Mouse (Mus musculus) G1E (cell line): ENCODE results near the gene Cd3e. TPM values are rescaled to one million over a fixed set of nuclear protein-coding genes. Genes with fewer than 3 reads are reported as not detected.
"Not testable (repeated sequence)": the region's sequence is repeated elsewhere in the genome, so short reads cannot be mapped to it uniquely, and the experiment has no call there.

ENCODE experiments used
- ATAC-seq: 2 replicates; pipeline ENCODE4 v1.8.0; 2016; ENCODE audit warnings: mild to moderate bottlenecking; ENCODE audit not compliant: insufficient number of reproducible peaks, poor library complexity, low FRiP score, severe bottlenecking; ENCODE audit errors: extremely low read depth
- DNase-seq: peaks from one replicate; pipeline ENCODE4 v3.0.0; 2012; ENCODE audit warnings: low spot score
- H3K27me3 ChIP-seq: 2 replicates; pipeline ENCODE4 v1.6.1; 2012; ENCODE audit warnings: mild to moderate bottlenecking, low read length, inconsistent platforms; ENCODE audit not compliant: insufficient read depth
- H3K36me3 ChIP-seq: replicated peaks from 2 replicates; pipeline ENCODE3; 2012; ENCODE audit warnings: mild to moderate bottlenecking, inconsistent platforms
- H3K4me1 ChIP-seq: 2 replicates; pipeline ENCODE4 v1.6.1; 2012; ENCODE audit warnings: low read depth, low read length, inconsistent platforms, mixed read lengths; ENCODE audit not compliant: insufficient read depth
- H3K4me3 ChIP-seq: 2 replicates; pipeline ENCODE4 v1.5.1; 2012; ENCODE audit warnings: low read depth, mild to moderate bottlenecking, inconsistent platforms, low read length, moderate library complexity, mixed read lengths
- H3K9me3 ChIP-seq: replicated peaks from 2 replicates; pipeline ENCODE4 v1.6.1; 2012; ENCODE audit warnings: inconsistent platforms
- CTCF ChIP-seq: IDR thresholded peaks from 2 replicates; pipeline ENCODE4 v1.5.1; 2012; ENCODE audit warnings: low read depth, low read length, inconsistent platforms, mixed read lengths
- GATA1 ChIP-seq: IDR thresholded peaks from 2 replicates; pipeline ENCODE4 v1.6.1; 2012; ENCODE audit warnings: borderline replicate concordance, low read length, inconsistent platforms, mixed read lengths
- GATA2 ChIP-seq: IDR thresholded peaks from 2 replicates; pipeline ENCODE4 v1.6.1; 2012; ENCODE audit warnings: low read depth, low read length, inconsistent platforms, borderline replicate concordance
- POLR2AphosphoS5 ChIP-seq: IDR thresholded peaks from 2 replicates; pipeline ENCODE4 v1.6.1; 2012; ENCODE audit warnings: low read depth, low read length, inconsistent platforms; ENCODE audit not compliant: insufficient replicate concordance
- TAL1 ChIP-seq: conservative IDR thresholded peaks from 2 replicates; pipeline ENCODE4 v1.6.1; 2012; ENCODE audit warnings: low read depth, low read length, inconsistent platforms, mixed read lengths
- polyA plus RNA-seq: library from polyadenylated mRNA; stranded (reverse); fragments of >175 nt; gene quantifications from 2 replicates; pipeline ENCODE4 v1.2.3, GENCODE M21; 2012
- total RNA-seq, 2 experiments: library from RNA; stranded (forward) in 1 of 2; stranded (reverse) in 1 of 2; fragments of 200-1000 nt in 1 of 2; fragments of >200 nt in 1 of 2; fragmentation: Nextera tagmentation in 1 of 2; gene quantifications; 2 replicates each; pipeline ENCODE4 v1.2.3; 2014 to 2017

The Cd3e gene
- total and polyA plus RNA-seq, 3 experiments: 0.16 TPM; not detected in 2

DNA sequence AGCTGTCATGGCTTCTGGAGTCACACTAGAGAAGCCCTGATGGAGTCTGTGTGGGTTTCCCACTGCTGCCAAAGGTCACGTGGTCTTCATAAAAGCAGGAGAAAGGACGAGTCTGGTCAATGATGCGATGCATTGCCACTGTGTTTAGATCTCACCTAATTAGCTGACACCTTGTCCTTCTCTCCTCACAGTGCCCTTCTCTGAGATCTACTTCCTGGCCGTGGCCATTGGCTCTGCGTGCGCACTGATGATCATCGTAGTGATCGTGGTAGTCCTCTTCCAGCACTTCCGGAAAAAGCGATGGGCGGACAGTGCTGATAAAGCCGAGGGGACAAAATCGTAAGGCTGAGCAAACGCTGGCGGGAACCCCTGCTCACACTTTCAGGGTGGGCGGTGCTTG, 37.5 kb upstream of the Cd3e start:
- Histone ChIP-seq H3K36me3 (no peaks in the 10 kb centered on the region), H3K4me3 (no peak overlapping the region), H3K4me1 (peaks cover 6% of the 10 kb centered on the region), H3K9me3 (no peaks in the 10 kb centered on the region), H3K27me3 (peaks cover 25% of the 10 kb centered on the region)
- DNase-seq (no peak), ATAC-seq (no peak)
- no peak for TF ChIP-seq TAL1
- no peak for TF ChIP-seq GATA1
- no peak for TF ChIP-seq POLR2AphosphoS5
- TF ChIP-seq CTCF: no peak
- TF ChIP-seq GATA2: no peak

DNA sequence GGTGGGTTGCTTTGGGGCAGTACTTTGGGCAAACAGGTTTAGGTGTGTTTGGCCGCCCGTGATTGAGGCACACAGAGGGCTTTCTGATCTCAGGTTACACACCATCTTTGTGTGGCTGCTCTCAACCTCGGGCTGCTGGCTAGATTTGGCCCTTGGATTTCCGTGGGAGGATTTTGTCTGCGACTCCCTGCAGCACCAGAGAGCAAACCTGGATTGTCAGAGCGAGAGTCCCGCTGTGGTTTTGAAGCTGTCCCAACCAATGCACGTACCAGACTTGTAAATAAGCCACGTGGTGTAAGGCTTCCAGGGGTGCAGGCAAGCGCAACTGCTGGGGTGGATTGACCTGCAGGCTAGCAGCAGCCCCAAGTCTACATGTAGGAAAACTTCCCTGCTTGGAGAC, 33.5 kb upstream of the Cd3e start:
- Histone ChIP-seq H3K4me1 (peaks cover 16% of the 10 kb centered on the region), H3K9me3 (no peaks in the 10 kb centered on the region), H3K4me3 (no peak overlapping the region), H3K36me3 (no peaks in the 10 kb centered on the region), H3K27me3 (peaks cover 32% of the 10 kb centered on the region)
- no peak for TF ChIP-seq TAL1
- ATAC-seq (no peak), DNase-seq (no peak)

DNA sequence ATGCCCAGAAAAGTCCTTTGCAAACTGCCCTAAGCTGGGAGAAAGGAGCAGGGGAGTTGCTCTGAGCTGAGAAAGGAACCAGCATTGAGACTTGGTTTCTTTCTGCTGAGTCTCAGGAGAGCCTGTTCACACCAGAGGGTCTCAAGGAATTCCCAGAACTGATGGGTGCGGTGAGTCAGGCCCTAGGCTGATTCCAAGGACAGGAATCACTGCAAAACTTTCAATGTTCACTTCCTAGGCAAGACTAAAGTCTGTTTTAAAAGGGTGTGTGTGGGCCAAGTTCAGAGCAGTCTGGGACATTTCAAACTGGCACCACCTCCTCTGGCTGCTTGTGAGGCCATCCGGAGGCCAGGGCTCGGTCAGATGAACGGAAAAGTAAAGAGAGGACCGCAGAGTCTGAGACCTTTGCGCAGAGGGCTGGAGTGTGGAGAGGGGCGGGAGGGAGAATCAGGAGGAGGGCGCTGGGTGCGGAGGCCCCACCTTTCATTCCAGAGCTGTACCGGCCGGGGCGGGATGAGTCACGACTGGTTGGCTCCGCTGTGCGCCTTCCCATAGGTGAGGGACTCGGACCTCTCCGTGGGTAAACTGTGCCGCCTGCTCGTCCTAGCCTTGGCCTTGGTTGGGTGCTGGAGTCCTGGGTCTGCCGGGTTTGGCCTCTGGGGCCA, 32.8 kb upstream of the Cd3e start:
- H3K4me1 ChIP-seq: peaks cover 15% of the 10 kb centered on the region
- DNase-seq (no peak), ATAC-seq (no peak)
- peaks cover 30% of the 10 kb centered on the region for H3K27me3 ChIP-seq
- H3K4me3 ChIP-seq: no peak overlapping the region
- TF ChIP-seq CTCF (no peak), TAL1 (no peak), GATA2 (no peak), GATA1 (no peak), POLR2AphosphoS5 (no peak)
- no peaks in the 10 kb centered on the region for H3K9me3 ChIP-seq
- no peaks in the 10 kb centered on the region for H3K36me3 ChIP-seq

DNA sequence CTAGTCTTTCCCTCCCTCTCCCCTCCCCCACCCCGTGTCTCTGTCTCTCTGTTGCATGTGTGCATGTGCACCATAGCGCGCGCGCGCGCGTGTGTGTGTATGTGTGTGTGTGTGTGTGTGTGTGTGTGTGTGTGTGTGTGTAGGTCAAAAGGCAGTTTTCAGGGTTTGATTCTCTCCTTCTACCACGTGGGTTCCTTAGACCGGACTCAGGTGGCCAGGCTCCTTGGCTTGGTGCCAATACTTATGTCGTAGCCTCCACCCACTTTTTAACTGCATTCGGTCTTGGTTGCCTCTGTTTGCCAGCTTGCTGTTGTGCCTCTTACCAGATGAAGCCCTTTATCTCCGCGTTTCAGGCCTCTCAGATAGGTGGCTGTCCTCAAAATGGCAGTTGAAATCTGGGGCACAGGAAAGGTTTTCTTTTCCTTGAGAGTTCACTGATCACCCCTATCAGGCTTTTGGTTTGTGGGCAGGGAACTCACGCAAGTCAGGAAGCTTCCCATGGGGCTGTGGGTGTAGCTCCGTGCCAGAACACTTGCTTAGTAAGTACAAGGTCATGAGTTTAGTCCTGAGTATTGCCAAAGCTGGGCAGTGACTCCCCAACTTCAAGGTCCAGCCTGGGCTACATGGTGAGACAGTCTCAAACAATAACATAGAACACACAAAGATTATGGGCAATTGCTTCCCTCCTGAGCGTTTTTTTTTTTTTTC, 31.9 kb upstream of the Cd3e start:
- Histone ChIP-seq H3K9me3 (no peaks in the 10 kb centered on the region), H3K4me3 (no peak overlapping the region), H3K27me3 (peaks cover 25% of the 10 kb centered on the region), H3K4me1 (peaks cover 15% of the 10 kb centered on the region), H3K36me3 (no peaks in the 10 kb centered on the region)
- TF ChIP-seq TAL1 (no peak), GATA1 (no peak), CTCF (no peak), POLR2AphosphoS5 (no peak), GATA2 (no peak)
- ATAC-seq (no peak), DNase-seq (peak; percentile 16)

DNA sequence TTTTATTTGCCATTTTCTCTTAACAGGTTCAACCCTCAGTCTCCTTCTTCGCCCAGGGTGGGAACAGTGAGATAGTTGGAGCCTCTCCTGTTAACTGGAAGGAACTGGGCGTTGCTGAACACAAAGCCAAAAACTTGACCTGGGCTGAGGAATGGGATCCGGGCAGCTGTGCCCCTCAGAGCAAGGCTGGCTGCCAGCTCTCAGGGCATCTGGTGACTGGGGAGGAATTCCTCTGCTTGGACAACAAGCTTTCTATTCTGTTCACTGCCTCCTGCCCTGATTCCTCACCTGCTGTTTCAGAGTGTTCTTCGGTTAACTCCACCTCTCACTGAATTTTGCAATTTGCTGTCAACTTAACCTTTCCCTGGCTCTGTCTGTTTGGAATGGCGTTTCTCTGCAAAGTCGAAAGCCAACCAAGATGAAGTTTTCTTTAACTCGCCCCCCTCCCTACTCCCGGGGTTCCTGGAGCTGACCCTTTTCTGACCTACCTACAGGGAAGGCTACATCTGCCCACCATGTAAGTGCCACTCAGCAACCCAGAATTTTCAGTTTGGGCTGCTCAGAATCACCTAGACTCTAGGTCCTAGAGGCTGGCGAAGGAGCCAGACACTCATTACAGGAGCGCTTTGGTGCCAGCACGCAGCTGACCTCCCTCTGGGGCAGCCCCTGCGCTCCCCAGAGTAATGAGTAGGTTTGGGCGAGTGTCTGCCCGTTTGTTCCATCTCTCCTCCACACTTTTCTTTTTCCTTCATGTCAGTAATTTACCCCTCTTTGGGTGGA, 30.8 kb upstream of the Cd3e start:
- ATAC-seq (no peak), DNase-seq (no peak)
- TF ChIP-seq GATA2 (no peak), CTCF (no peak)
- Histone ChIP-seq H3K4me1 (peaks cover 15% of the 10 kb centered on the region), H3K9me3 (no peaks in the 10 kb centered on the region), H3K4me3 (no peak overlapping the region), H3K27me3 (peaks cover 25% of the 10 kb centered on the region), H3K36me3 (no peaks in the 10 kb centered on the region)

DNA sequence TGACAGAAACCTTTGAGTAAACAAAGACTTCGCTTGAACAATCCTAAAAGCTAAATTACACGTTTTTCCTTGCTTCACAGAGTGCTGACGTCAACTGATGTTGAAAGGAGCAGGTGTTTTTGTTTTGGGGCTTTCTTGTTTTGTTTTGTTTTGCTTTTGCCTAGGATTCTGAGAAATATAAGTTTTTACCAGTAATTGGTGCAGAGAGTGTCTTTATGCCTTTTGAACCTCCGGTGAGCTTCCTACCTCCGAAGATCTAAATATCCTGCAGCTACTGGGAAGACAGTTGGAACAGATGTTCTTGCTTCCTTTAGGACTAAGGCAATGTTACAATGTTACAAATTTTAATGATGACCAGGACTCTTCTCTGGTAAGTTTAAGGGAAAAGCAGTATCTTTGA, 30.1 kb upstream of the Cd3e start, which contains the start of gene Mpzl2:
Mpzl2 (plus strand) TSS at position 301 of the 400 bp plus-strand sequence.
- DNase-seq (no peak), ATAC-seq (no peak)
- peaks cover 26% of the 10 kb centered on the region for H3K27me3 ChIP-seq
- TF ChIP-seq TAL1: no peak
- TF ChIP-seq GATA1: no peak
- no peak for TF ChIP-seq POLR2AphosphoS5
- TF ChIP-seq CTCF: no peak
- TF ChIP-seq GATA2: no peak
- no peaks in the 10 kb centered on the region for H3K9me3 ChIP-seq
- H3K36me3 ChIP-seq: no peaks in the 10 kb centered on the region
- H3K4me3 ChIP-seq: no peak within 1 kb of the TSS
- peaks cover 15% of the 10 kb centered on the region for H3K4me1 ChIP-seq

DNA sequence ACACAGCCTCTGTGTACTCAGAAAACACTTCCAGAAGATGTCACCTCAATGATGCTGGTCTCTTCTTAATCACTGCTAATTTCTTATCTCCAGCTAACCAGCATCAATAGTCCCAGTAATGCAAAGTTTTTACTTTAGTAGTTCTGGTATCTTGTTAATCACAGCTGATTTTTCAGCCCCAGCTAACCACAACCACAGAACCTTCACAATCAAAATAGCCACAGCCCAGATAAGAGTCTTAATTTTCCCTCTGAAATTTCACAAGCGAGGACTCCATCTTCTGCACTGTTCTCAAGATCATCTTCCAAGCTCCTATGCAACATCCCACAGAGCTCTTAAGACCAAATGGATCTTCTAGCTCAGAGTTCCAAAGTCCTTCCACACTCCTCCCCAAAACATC, 28.4 kb upstream of the Cd3e start:
- Histone ChIP-seq H3K27me3 (peaks cover 22% of the 10 kb centered on the region), H3K4me1 (peaks cover 12% of the 10 kb centered on the region)
- DNase-seq, H3K4me3 ChIP-seq, H3K9me3 ChIP-seq, ATAC-seq, H3K36me3 ChIP-seq: not testable (repeated sequence)
